Mouse (Mus musculus) adrenal gland, postnatal 14 days (tissue): Measurements from ENCODE around the gene Fbxo17. TPM values are rescaled to one million over a fixed set of nuclear protein-coding genes. Genes with fewer than 3 reads are reported as not detected.

Source experiments
- DNase-seq: peaks from one replicate; pipeline ENCODE4 v3.0.0; 2021; ENCODE audit warnings: mixed read lengths
- total RNA-seq: library from RNA; stranded (reverse); gene quantifications from 2 replicates; pipeline ENCODE4 v1.2.3, GENCODE M21; 2021

Fbxo17 gene
- total RNA-seq, 1 experiment from 2014 or later, result 2.3 TPM

GRCm38 (mm10) chr7:28717726-28718125, 1.1 kb downstream of the Fbxo17 start:
- no peak for DNase-seq

GRCm38 (mm10) chr7:28719159-28719558, 2.6 kb downstream of the Fbxo17 start:
- no peak for DNase-seq

GRCm38 (mm10) chr7:28719650-28720049, 3.0 kb downstream of the Fbxo17 start:
- no peak for DNase-seq

GRCm38 (mm10) chr7:28720753-28721537, 4.3 kb downstream of the Fbxo17 start:
- no peak for DNase-seq

- DNase-seq, result no peak
Observed at GRCm38 (mm10) chr7:28722079-28722478, 5.5 kb downstream of the Fbxo17 start.

GRCm38 (mm10) chr7:28724613-28725012, 8.0 kb downstream of the Fbxo17 start:
- DNase-seq, result no peak

- DNase-seq, result peak; percentile 94
Observed at GRCm38 (mm10) chr7:28726600-28726999, 10.0 kb downstream of the Fbxo17 start.

GRCm38 (mm10) chr7:28727649-28728340, 11.2 kb downstream of the Fbxo17 start:
- DNase-seq, result peak; percentile 52

GRCm38 (mm10) chr7:28732341-28733142, 15.9 kb downstream of the Fbxo17 start:
- peak; percentile 88 for DNase-seq

GRCm38 (mm10) chr7:28733211-28733610, 16.6 kb downstream of the Fbxo17 start:
- no peak for DNase-seq

- DNase-seq, result no peak
Observed at GRCm38 (mm10) chr7:28735701-28736100, 19.1 kb downstream of the Fbxo17 start.

GRCm38 (mm10) chr7:28739829-28740228, 23.2 kb downstream of the Fbxo17 start:
- no peak for DNase-seq

GRCm38 (mm10) chr7:28740949-28741348, 24.3 kb downstream of the Fbxo17 start:
- DNase-seq, result no peak

- no peak for DNase-seq
Observed at GRCm38 (mm10) chr7:28741368-28741708, 24.7 kb downstream of the Fbxo17 start.

- peak; percentile 95 for DNase-seq
Observed at GRCm38 (mm10) chr7:28741709-28742438, 25.3 kb downstream of the Fbxo17 start, which contains the start of the genes Mrps12 and Sars2. Gene Mrps12, minus strand, starts transcription at chr7:28741820. Gene Sars2, plus strand, starts transcription at chr7:28741992.

- DNase-seq, result no peak
Observed at GRCm38 (mm10) chr7:28749935-28750334, 33.3 kb downstream of the Fbxo17 start.

- DNase-seq, result no peak
Observed at GRCm38 (mm10) chr7:28756079-28756478, 39.5 kb downstream of the Fbxo17 start, which contains the start of gene Ccer2. Gene Ccer2, plus strand, starts transcription at chr7:28756174.

GRCm38 (mm10) chr7:28758623-28759022, 42.0 kb downstream of the Fbxo17 start:
- no peak for DNase-seq

GRCm38 (mm10) chr7:28761907-28762306, 45.3 kb downstream of the Fbxo17 start:
- DNase-seq, result peak; percentile 36

- no peak for DNase-seq
Observed at GRCm38 (mm10) chr7:28765211-28765610, 48.6 kb downstream of the Fbxo17 start.

- peak; percentile 96 for DNase-seq
Observed at GRCm38 (mm10) chr7:28766173-28766879, 49.7 kb downstream of the Fbxo17 start, which contains the start of gene Sirt2. Gene Sirt2, plus strand, starts transcription at chr7:28766735.
